Mouse (Mus musculus): ENCODE data around the gene C1ql1. TPM values are rescaled to one million over a fixed set of nuclear protein-coding genes. Genes with fewer than 3 reads are reported as not detected.
"Not testable (repeated sequence)": the region's sequence is repeated elsewhere in the genome, so short reads cannot be mapped to it uniquely, and the experiment has no call there.

Gene C1ql1
- polyA plus RNA-seq, 1 experiment from 2014 or later, result 0.40 TPM

DNA sequence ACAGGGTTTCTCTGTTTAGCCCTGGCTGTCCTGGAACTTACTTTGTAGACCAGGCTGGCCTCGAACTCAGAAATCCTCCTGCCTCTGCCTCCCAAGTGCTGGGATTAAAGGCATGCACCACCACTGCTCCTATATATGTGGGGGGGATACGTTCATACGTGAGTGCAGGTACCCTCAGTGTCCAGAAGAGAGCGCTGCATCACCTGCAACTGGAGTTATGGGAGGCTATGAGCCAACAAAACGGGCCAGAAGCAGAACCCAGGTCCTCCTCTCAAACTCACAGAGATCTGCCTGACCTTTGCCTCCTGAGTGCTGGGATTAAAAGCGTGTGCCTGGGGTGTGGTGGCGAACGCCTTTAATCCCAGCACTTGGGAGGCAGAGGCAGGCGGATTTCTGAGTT is 29.5 kb upstream of the C1ql1 start:
- H3K36me3 ChIP-seq; DNase-seq (ENCODE audit: low spot score); H3K4me3 ChIP-seq; H3K9me3 ChIP-seq (replicated peaks); H3K27ac ChIP-seq; H3K4me1 ChIP-seq: not testable (repeated sequence)
- WGBS, result 82% methylated on average over 9 of the region's 9 CpGs
- H3K27me3 ChIP-seq (ENCODE audit: low read depth, poor library complexity, severe bottlenecking), result peaks cover 19% of the 10 kb centered on the region

DNA sequence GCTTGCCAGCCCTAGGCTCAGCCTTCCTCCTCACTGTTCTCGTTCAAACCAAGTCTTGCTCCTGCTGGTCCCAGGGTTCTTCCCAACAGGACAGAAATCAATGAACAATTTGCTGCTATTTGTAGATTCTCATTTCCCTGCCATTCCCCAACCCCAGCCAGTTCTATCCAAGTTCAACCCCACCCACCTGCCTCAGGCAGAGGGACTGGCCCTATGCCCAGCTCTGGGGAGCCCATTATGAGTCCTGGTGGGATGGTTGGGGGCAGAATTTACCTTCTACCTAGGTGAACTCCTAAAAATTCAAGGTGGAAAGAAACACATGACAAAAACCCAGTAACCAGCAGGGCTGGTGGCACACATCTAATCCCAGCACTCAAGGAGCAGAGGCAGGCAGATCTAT is 25.8 kb upstream of the C1ql1 start:
- no peaks in the 10 kb centered on the region for H3K36me3 ChIP-seq
- peaks cover 45% of the 10 kb centered on the region for H3K27me3 ChIP-seq (ENCODE audit: low read depth, poor library complexity, severe bottlenecking)
- DNase-seq (ENCODE audit: low spot score), result no peak
- H3K4me1 ChIP-seq, result no peaks in the 10 kb centered on the region
- no peaks in the 10 kb centered on the region for H3K9me3 ChIP-seq (replicated peaks)
- no peak overlapping the region for H3K4me3 ChIP-seq
- no peak overlapping the region for H3K27ac ChIP-seq
- 61% methylated on average over 1 of the region's 1 CpGs for WGBS

DNA sequence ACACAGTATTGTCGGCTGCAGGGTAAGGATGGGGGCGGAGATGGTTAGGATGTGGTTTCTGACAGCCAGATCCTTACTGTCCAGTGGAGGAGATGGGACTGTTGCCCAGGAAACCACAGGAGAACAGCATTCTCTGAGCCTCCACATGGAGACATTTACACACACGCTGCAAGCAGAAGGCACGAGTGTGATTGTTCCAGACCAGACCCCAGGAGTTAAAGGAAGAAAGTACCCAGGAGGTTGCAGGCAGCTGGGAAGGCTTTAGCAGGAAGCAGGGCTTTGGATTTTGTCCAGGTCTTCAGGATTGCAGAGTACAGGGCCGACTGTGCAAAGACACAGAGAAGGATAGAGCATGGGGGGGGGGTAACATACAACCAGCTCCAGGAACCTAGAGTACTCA is 25.1 kb upstream of the C1ql1 start:
- Histone ChIP-seq H3K9me3 (replicated peaks) (no peaks in the 10 kb centered on the region), H3K36me3 (no peaks in the 10 kb centered on the region), H3K4me1 (no peaks in the 10 kb centered on the region), H3K27ac (no peak overlapping the region), H3K27me3 (ENCODE audit: low read depth, poor library complexity, severe bottlenecking) (peaks cover 50% of the 10 kb centered on the region), H3K4me3 (no peak overlapping the region)
- no peak for DNase-seq (ENCODE audit: low spot score)
- 68% methylated on average over 5 of the region's 5 CpGs for WGBS

DNA sequence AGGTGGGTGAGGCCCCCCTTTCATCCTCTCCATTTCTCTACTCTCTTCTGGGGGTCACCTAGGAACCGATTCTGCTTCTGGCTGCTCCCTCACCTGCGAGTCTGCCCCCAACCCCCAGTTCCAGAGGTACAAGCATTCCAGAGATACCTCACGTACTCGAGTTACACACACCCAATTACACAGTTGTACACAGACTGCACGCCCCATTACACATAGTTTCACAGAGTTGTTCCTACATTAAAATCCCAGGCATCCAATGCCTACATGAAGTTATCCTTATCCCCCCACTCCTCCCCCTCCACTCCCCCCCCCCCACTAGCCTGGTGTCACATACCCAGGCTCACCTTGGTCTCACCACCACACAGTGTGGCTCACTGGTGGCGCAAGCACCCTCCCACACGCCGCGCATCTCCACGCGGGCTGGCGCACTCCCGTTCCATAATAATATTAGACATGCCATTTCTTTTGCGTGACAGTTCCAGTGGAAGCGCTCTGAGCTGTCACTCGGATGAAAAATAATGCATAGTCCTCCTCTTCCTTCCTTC is 18.1 kb upstream of the C1ql1 start:
- DNase-seq (ENCODE audit: low spot score), result no peak
- Histone ChIP-seq H3K9me3 (replicated peaks) (no peaks in the 10 kb centered on the region), H3K36me3 (no peaks in the 10 kb centered on the region), H3K27ac (peak overlapping the region; percentile 86), H3K27me3 (ENCODE audit: low read depth, poor library complexity, severe bottlenecking) (peaks cover 57% of the 10 kb centered on the region), H3K4me3 (peak overlapping the region; percentile 42; the same call in 1 of the 2 replicates), H3K4me1 (peaks cover 29% of the 10 kb centered on the region)
- WGBS, result 76% methylated on average over 16 of the region's 16 CpGs

DNA sequence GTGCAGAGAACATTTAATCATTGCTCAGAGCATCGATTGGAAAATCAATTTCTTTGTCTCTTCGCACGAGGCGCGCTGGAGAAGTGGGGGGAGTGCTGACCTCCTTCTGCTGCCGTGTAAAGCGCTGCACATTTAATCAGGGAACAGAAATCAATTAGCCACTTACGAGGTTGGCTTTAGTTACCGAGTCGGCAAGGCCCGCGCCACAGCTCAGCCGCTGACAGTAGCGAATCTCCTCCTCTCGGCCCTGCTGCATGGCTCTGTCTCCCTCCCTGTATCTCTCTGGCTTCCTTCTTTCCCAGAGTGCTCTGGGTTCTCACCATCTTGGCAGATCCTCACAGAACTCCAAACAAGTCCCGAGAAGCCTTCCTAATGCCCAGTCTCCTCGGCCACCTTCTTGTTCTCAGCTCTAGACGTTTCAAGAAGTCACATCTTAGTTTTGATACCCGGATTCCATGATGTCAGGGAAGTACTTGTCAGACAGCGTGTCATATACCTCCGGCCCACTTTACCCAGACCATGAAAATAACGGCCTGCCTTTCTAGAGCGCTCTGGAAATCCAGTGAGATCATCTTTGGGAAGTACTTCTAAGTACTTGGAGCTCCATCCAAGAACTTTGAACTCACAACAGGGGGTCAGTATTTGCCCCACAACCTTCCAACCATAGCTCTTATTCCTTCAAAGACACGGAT is 17.5 kb upstream of the C1ql1 start:
- Histone ChIP-seq H3K36me3 (no peaks in the 10 kb centered on the region), H3K4me1 (peaks cover 29% of the 10 kb centered on the region), H3K27me3 (ENCODE audit: low read depth, poor library complexity, severe bottlenecking) (peaks cover 54% of the 10 kb centered on the region), H3K9me3 (replicated peaks) (no peaks in the 10 kb centered on the region), H3K4me3 (peak overlapping the region; percentile 42), H3K27ac (peak overlapping the region; percentile 86)
- WGBS, result 19% methylated on average over 24 of the region's 24 CpGs
- peak; percentile 52 for DNase-seq (ENCODE audit: low spot score)

DNA sequence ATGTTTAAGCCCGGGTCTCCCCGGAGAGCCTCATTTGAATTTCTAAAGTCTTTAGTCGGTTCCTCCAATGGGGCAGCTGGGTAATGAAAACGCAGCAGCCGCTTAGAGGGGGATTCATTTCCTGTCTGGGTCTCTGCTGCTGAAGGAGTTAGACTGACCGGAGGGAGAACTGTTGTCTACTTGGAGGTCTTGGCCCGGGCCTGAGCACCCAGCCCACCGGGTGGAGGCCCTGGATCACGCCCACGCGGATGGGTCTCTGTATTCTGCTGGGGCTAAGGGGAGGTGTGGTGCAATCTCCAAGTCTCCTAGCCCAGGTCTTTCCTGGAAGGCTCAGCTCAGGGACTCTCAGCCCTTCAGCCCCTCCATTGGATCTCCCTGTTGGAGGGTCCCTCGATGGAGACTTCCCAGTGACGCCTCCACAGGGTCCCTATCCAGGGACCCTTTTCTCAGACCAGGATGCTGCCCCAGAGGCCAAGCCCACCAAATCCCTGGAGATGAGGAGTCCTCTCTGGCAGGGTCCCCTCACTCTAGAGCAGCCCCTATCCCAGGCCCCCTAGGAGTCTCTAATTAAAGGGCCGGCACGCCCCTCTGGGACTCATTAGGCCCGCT is 16.9 kb upstream of the C1ql1 start:
- peaks cover 51% of the 10 kb centered on the region for H3K27me3 ChIP-seq (ENCODE audit: low read depth, poor library complexity, severe bottlenecking)
- DNase-seq (ENCODE audit: low spot score), result peak; percentile 69
- H3K9me3 ChIP-seq (replicated peaks), result no peaks in the 10 kb centered on the region
- 4% methylated on average over 16 of the region's 16 CpGs for WGBS
- peak overlapping the region; percentile 42 for H3K4me3 ChIP-seq
- peak overlapping the region; percentile 86 for H3K27ac ChIP-seq
- peaks cover 29% of the 10 kb centered on the region for H3K4me1 ChIP-seq
- H3K36me3 ChIP-seq, result no peaks in the 10 kb centered on the region

DNA sequence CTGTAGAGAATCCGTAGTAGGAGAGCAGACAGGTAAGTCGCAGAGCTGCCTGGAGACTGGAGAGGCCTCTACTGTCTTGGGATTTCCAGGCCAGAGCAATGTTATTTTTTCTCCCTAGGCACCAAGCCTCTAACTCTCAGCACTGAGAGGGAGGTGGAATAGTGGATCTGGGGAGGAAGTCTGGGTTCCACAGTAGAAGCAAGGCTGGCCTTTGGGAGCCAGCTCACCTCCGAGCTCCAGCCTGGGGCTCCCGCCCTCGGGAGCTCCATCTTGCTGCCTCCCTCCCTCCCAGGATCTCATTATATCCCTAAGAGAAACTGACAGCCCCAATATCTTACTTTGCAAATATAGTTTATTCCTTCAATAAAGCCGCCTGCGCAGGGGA is 16.4 kb upstream of the C1ql1 start:
- Histone ChIP-seq H3K36me3 (no peaks in the 10 kb centered on the region), H3K9me3 (replicated peaks) (no peaks in the 10 kb centered on the region), H3K27ac (peak overlapping the region; percentile 86), H3K4me1 (peaks cover 29% of the 10 kb centered on the region), H3K4me3 (peak overlapping the region; percentile 42), H3K27me3 (ENCODE audit: low read depth, poor library complexity, severe bottlenecking) (peaks cover 46% of the 10 kb centered on the region)
- WGBS, result 34% methylated on average over 7 of the region's 7 CpGs
- no peak for DNase-seq (ENCODE audit: low spot score)

DNA sequence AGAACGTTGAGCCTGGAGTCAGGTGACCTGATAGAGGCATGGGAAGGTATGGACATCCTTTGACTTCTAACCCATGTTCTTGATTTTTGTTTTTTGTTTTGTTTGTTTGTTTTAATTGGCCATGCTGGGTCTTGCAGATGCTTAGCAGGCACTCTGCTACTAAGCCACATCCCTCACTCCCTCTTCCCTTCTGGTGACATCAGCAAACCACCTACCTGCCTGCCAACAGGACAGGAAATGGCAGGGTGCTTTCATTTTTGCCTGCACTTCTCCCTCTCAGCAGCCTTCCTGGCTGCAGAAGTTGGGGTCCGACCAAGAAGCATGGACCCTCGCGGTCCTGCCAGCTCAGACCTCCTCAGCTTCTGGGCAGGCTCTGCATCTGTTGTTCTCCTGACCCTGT is 14.6 kb upstream of the C1ql1 start:
- Histone ChIP-seq H3K36me3 (no peaks in the 10 kb centered on the region), H3K4me1 (peaks cover 34% of the 10 kb centered on the region), H3K27me3 (ENCODE audit: low read depth, poor library complexity, severe bottlenecking) (peaks cover 51% of the 10 kb centered on the region), H3K4me3 (no peak overlapping the region), H3K27ac (no peak overlapping the region), H3K9me3 (replicated peaks) (no peaks in the 10 kb centered on the region)
- 87% methylated on average over 4 of the region's 4 CpGs for WGBS
- no peak for DNase-seq (ENCODE audit: low spot score)

DNA sequence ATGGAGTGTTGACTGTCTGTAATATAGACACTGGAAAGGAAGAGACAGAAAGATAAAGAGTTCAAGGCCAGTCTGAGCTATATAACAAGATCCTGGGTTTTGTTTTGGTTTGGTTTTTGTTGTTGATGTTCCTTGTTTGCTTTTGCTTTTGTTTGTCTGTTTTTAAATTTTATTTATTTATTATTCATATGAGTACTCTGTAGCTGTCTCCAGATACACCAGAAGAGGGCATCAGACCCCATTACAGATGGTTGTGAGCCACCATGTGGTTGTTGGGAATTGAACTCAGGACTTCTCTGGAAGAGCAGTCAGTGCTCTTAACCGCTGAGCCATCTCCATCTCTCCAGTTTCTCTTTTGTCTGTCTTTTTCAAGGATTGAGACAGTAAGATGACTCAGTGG is 12.4 kb upstream of the C1ql1 start:
- Histone ChIP-seq H3K9me3 (replicated peaks) (no peaks in the 10 kb centered on the region), H3K4me3 (no peak overlapping the region), H3K4me1 (peaks cover 17% of the 10 kb centered on the region), H3K36me3 (no peaks in the 10 kb centered on the region), H3K27me3 (ENCODE audit: low read depth, poor library complexity, severe bottlenecking) (peaks cover 46% of the 10 kb centered on the region), H3K27ac (no peak overlapping the region)
- 88% methylated on average over 1 of the region's 1 CpGs for WGBS
- no peak for DNase-seq (ENCODE audit: low spot score)

DNA sequence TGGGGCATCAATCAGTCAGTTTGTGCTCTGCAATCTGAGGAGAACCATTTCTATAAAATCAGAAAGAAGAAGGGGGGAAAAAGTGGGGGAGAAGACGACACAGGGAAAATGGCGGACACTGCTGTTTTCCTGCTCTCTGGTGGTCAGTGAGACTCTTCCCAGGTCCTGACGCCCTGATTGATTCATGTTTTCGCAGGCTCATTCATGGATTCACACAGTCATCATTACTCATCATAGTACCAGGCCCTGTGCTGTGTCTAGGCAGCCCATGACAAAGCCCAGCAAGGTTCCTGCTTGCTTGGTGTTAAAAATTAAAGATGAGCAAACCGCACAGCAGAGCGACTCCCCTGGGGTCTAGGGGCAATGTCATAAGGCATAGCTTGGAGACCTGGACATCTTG is 11.9 kb upstream of the C1ql1 start:
- WGBS, result 86% methylated on average over 6 of the region's 6 CpGs
- Histone ChIP-seq H3K4me1 (peaks cover 13% of the 10 kb centered on the region), H3K9me3 (replicated peaks) (no peaks in the 10 kb centered on the region), H3K4me3 (no peak overlapping the region), H3K36me3 (no peaks in the 10 kb centered on the region), H3K27ac (no peak overlapping the region), H3K27me3 (ENCODE audit: low read depth, poor library complexity, severe bottlenecking) (peaks cover 44% of the 10 kb centered on the region)
- DNase-seq (ENCODE audit: low spot score), result no peak

DNA sequence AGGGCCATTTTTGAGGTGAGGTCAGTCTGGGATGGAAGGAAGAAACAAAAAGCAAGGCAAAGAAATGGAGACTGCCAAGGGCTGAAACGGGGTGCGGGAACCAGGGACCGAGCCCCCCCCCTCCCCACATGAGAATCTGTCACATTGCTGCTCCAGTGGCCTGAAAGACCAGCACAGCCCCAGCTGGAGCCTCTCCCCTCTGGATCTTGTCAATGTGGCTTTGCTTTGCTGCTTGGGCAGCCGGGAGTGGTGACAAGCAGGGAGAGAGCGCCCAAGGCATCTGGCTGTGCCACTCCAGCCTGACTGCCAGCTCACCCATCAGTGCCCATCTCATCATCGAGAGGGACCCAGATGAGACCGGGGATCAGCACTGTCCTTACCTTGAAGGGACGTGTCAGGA is 11.2 kb upstream of the C1ql1 start:
- H3K9me3 ChIP-seq (replicated peaks), result no peaks in the 10 kb centered on the region
- H3K4me3 ChIP-seq, result no peak overlapping the region
- no peak overlapping the region for H3K27ac ChIP-seq
- DNase-seq (ENCODE audit: low spot score), result no peak
- 88% methylated on average over 8 of the region's 8 CpGs for WGBS
- no peaks in the 10 kb centered on the region for H3K36me3 ChIP-seq
- H3K4me1 ChIP-seq, result peaks cover 8% of the 10 kb centered on the region
- peaks cover 44% of the 10 kb centered on the region for H3K27me3 ChIP-seq (ENCODE audit: low read depth, poor library complexity, severe bottlenecking)

DNA sequence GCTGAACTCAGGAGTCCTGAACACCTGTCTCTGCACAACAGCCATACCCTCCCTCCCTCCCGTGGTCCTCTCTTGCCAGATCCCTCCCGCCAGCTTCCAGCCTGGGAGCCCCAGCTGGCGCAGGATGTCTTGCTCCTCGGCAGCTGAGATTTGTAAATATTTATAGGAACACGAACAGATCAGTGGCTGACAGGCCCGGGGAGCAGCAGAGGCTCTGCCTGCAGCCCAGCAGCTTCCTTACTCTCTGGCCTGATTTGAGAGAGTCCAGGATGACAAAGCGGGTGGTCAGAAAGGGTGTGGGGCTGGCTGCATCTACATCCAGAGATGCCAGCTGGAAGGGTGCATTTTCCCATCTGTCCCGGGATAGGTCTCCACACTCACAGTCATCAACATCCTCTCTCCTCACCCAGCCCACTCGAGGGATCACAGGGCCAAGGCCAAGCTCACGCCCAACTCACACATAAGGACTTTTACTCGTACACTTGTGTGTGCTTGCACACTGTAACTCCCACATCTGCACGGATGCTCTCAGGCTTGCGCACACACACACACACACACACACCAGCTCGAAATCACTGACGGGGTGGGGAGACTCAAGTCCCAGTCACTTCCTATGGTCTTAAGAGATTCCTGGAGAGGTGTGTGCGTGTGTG is 10.6 kb upstream of the C1ql1 start:
- no peak for DNase-seq (ENCODE audit: low spot score)
- H3K36me3 ChIP-seq, result no peaks in the 10 kb centered on the region
- H3K27me3 ChIP-seq (ENCODE audit: low read depth, poor library complexity, severe bottlenecking), result peaks cover 49% of the 10 kb centered on the region
- H3K9me3 ChIP-seq (replicated peaks), result no peaks in the 10 kb centered on the region
- 59% methylated on average over 16 of the region's 16 CpGs for WGBS
- H3K27ac ChIP-seq, result no peak overlapping the region
- H3K4me1 ChIP-seq, result peaks cover 7% of the 10 kb centered on the region; the same call in 1 of the 2 replicates
- H3K4me3 ChIP-seq, result no peak overlapping the region

DNA sequence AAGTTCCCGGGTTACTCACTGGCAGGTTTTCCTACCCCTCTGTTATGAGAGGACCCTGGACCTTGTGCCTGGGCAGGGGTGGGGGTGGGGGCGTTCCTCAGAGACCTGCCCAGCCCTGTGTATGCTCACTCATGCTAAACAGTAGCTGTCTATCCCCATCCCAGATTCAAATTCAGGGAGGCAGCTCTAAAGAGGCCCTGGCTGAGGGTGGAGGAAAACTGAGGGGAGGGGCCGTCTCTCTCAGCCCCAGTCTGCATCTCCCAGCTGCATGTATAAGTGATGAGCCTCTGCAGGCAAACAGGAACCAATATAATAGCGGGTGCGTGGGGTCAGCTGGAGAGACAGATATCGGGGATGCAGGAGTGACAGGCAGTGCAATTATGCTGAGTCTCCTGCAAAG is 6.4 kb upstream of the C1ql1 start:
- H3K27me3 ChIP-seq (ENCODE audit: low read depth, poor library complexity, severe bottlenecking), result peaks cover 90% of the 10 kb centered on the region

More for the DNA sequence above, 6.4 kb upstream of the C1ql1 start:
- Histone ChIP-seq H3K4me1 (peaks cover 16% of the 10 kb centered on the region), H3K9me3 (replicated peaks) (no peaks in the 10 kb centered on the region), H3K36me3 (no peaks in the 10 kb centered on the region), H3K27ac (no peak overlapping the region), H3K4me3 (no peak overlapping the region)
- 44% methylated on average over 6 of the region's 6 CpGs for WGBS
- no peak for DNase-seq (ENCODE audit: low spot score)
